Mouse (Mus musculus): Measurements from ENCODE around the gene Tmem270.
"Not testable (repeated sequence)": the region's sequence is repeated elsewhere in the genome, so short reads cannot be mapped to it uniquely, and the experiment has no call there.

Tmem270 gene

GRCm38 (mm10) chr5:134906633-134907032, at the start of gene Tmem270:
Gene Tmem270 (minus strand): TSS chr5:134906733.
- DNase-seq (ENCODE audit: low read depth, low spot score), result no peak

- DNase-seq (ENCODE audit: low read depth, low spot score), result no peak
Measured at GRCm38 (mm10) chr5:134955491-134955890, 49.0 kb upstream of the Tmem270 start.

- no peak for DNase-seq (ENCODE audit: low read depth, low spot score)
Measured at GRCm38 (mm10) chr5:134951053-134951884, 44.7 kb upstream of the Tmem270 start.

GRCm38 (mm10) chr5:134948085-134948439, 41.5 kb upstream of the Tmem270 start:
- DNase-seq (ENCODE audit: low read depth, low spot score), result no peak

GRCm38 (mm10) chr5:134947420-134948084, 41.0 kb upstream of the Tmem270 start:
- no peak for DNase-seq (ENCODE audit: low read depth, low spot score)

GRCm38 (mm10) chr5:134946857-134947255, 40.3 kb upstream of the Tmem270 start, which contains the start of gene Cldn4:
Gene Cldn4 (minus strand): TSS chr5:134946934.
- no peak for DNase-seq (ENCODE audit: low read depth, low spot score)

- no peak for DNase-seq (ENCODE audit: low read depth, low spot score)
Measured at GRCm38 (mm10) chr5:134946063-134946856, 39.7 kb upstream of the Tmem270 start.

GRCm38 (mm10) chr5:134945266-134945959, 38.9 kb upstream of the Tmem270 start:
- DNase-seq (ENCODE audit: low read depth, low spot score), result no peak

- no peak for DNase-seq (ENCODE audit: low read depth, low spot score)
Measured at GRCm38 (mm10) chr5:134944179-134944578, 37.6 kb upstream of the Tmem270 start.

GRCm38 (mm10) chr5:134942740-134943139, 36.2 kb upstream of the Tmem270 start:
- no peak for DNase-seq (ENCODE audit: low read depth, low spot score)

GRCm38 (mm10) chr5:134941472-134942209, 35.1 kb upstream of the Tmem270 start:
- no peak for DNase-seq (ENCODE audit: low read depth, low spot score)

GRCm38 (mm10) chr5:134939554-134939953, 33.0 kb upstream of the Tmem270 start:
- not testable (repeated sequence) for DNase-seq (ENCODE audit: low read depth, low spot score)

- no peak for DNase-seq (ENCODE audit: low read depth, low spot score)
Measured at GRCm38 (mm10) chr5:134939069-134939468, 32.5 kb upstream of the Tmem270 start.

GRCm38 (mm10) chr5:134936626-134937185, 30.2 kb upstream of the Tmem270 start:
- no peak for DNase-seq (ENCODE audit: low read depth, low spot score)

- no peak for DNase-seq (ENCODE audit: low read depth, low spot score)
Measured at GRCm38 (mm10) chr5:134936051-134936450, 29.5 kb upstream of the Tmem270 start.

GRCm38 (mm10) chr5:134934666-134935065, 28.1 kb upstream of the Tmem270 start:
- DNase-seq (ENCODE audit: low read depth, low spot score), result no peak

GRCm38 (mm10) chr5:134933686-134934085, 27.2 kb upstream of the Tmem270 start:
- not testable (repeated sequence) for DNase-seq (ENCODE audit: low read depth, low spot score)

- DNase-seq (ENCODE audit: low read depth, low spot score), result no peak
Measured at GRCm38 (mm10) chr5:134933281-134933680, 26.7 kb upstream of the Tmem270 start.

- peak; percentile 8 for DNase-seq (ENCODE audit: low read depth, low spot score)
Measured at GRCm38 (mm10) chr5:134932903-134933276, 26.4 kb upstream of the Tmem270 start.

- peak; percentile 74 for DNase-seq (ENCODE audit: low read depth, low spot score)
Measured at GRCm38 (mm10) chr5:134932179-134932902, 25.8 kb upstream of the Tmem270 start, which contains the start of gene Mettl27. Gene Mettl27 (plus strand): TSS chr5:134932368.
